Mouse (Mus musculus) erythroblast, adult 5-6 weeks (primary cell): ENCODE measurements around the gene Mrpl50. TPM values are rescaled to one million over a fixed set of nuclear protein-coding genes. Genes with fewer than 3 reads are reported as not detected.

Experiments used
- total RNA-seq, 2 experiments: library from RNA; stranded (forward) in 1 of 2; stranded (reverse) in 1 of 2; fragments of 150-400 nt in 1 of 2; fragments of 200-764, 138-1000 nt in 1 of 2; gene quantifications; 2 replicates each; pipeline versions ENCODE4 v1.2.3 to v1.2.4; 2015 to 2017; ENCODE audit warnings: low replicate concordance in 2 of 2

Gene Mrpl50
- total RNA-seq, 2 experiments from 2014 or later: 5.8 to 17.9 TPM

Other genes with a start within 250 kb of the Mrpl50 start
- gene Acnat2, start 112.9 kb downstream of the Mrpl50 start, total RNA-seq (2015; ENCODE audit: low replicate concordance): not detected in 2 replicates
- not detected in 2 replicates for gene Acnat2, start 112.9 kb downstream of the Mrpl50 start, total RNA-seq (2017; ENCODE audit: low replicate concordance)
- not detected in 2 replicates for gene Acnat1, start 47.2 kb downstream of the Mrpl50 start, total RNA-seq (2015; ENCODE audit: low replicate concordance)
- gene Acnat1, start 47.2 kb downstream of the Mrpl50 start, total RNA-seq (2017; ENCODE audit: low replicate concordance): not detected in 2 replicates
- not detected in 2 replicates for gene Baat, start 14.5 kb downstream of the Mrpl50 start, total RNA-seq (2015; ENCODE audit: low replicate concordance)
- gene Baat, start 14.5 kb downstream of the Mrpl50 start, total RNA-seq (2017; ENCODE audit: low replicate concordance): 0.26 and 1.5 TPM in 2 replicates
- 4.4 TPM in 1 of 2 replicates, not detected in the other for gene Zfp189, start 83 bp upstream of the Mrpl50 start, total RNA-seq (2015; ENCODE audit: low replicate concordance)
- 3.3 TPM in 1 of 2 replicates, not detected in the other for gene Zfp189, start 83 bp upstream of the Mrpl50 start, total RNA-seq (2017; ENCODE audit: low replicate concordance)
- gene Aldob, start 28.5 kb upstream of the Mrpl50 start, total RNA-seq (2015; ENCODE audit: low replicate concordance): not detected in 2 replicates
- not detected in 2 replicates for gene Aldob, start 28.5 kb upstream of the Mrpl50 start, total RNA-seq (2017; ENCODE audit: low replicate concordance)
- 1.0 TPM in 1 of 2 replicates, not detected in the other for gene Tmem246, start 76.8 kb upstream of the Mrpl50 start, total RNA-seq (2015; ENCODE audit: low replicate concordance)
- gene Tmem246, start 76.8 kb upstream of the Mrpl50 start, total RNA-seq (2017; ENCODE audit: low replicate concordance): 0.43 TPM in 1 of 2 replicates, not detected in the other
- 34.1 and 45.2 TPM in 2 replicates for gene Rnf20, start 110.9 kb upstream of the Mrpl50 start, total RNA-seq (2015; ENCODE audit: low replicate concordance)
- 119 and 155 TPM in 2 replicates for gene Rnf20, start 110.9 kb upstream of the Mrpl50 start, total RNA-seq (2017; ENCODE audit: low replicate concordance)
- gene Ppp3r2, start 160.9 kb upstream of the Mrpl50 start, total RNA-seq (2015; ENCODE audit: low replicate concordance): not detected in 2 replicates
- gene Ppp3r2, start 160.9 kb upstream of the Mrpl50 start, total RNA-seq (2017; ENCODE audit: low replicate concordance): not detected in 2 replicates